Mouse (Mus musculus): ENCODE data around the gene Cd2ap. TPM values are rescaled to one million over a fixed set of nuclear protein-coding genes. Genes with fewer than 3 reads are reported as not detected.

Cd2ap gene
- polyA plus RNA-seq, 1 experiment from 2014 or later = 17.9 TPM

GRCm38 (mm10) chr17:42745657-42746420 lies 130.6 kb downstream of the Cd2ap start:
- H3K36me3 ChIP-seq = no peaks in the 10 kb centered on the region
- no peaks in the 10 kb centered on the region for H3K27me3 ChIP-seq (replicated peaks)
- H3K27ac ChIP-seq = no peak overlapping the region
- no peak overlapping the region for H3K4me3 ChIP-seq
- H3K9ac ChIP-seq = no peak overlapping the region
- H3K4me1 ChIP-seq = no peaks in the 10 kb centered on the region
- 68% methylated on average over 6 of the region's 6 CpGs for WGBS (ENCODE audit: insufficient replicate concordance)
- ATAC-seq = no peak
- H3K4me2 ChIP-seq = no peak overlapping the region
- no peaks in the 10 kb centered on the region for H3K9me3 ChIP-seq (replicated peaks)

Other genes with a start within 250 kb of the Cd2ap start
- not detected in 2 replicates for gene Adgrf4, start 184.4 kb downstream of the Cd2ap start, polyA plus RNA-seq (2016; fragmentation: Nextera tagmentation; extraction: Ambion mirVana)
- not detected in 2 replicates for gene Adgrf2, start 134.5 kb downstream of the Cd2ap start, polyA plus RNA-seq (2016; fragmentation: Nextera tagmentation; extraction: Ambion mirVana)
- gene Tnfrsf21, start 139.9 kb upstream of the Cd2ap start, polyA plus RNA-seq (2016; fragmentation: Nextera tagmentation; extraction: Ambion mirVana) = 41.9 and 43.1 TPM in 2 replicates